Mouse (Mus musculus): ENCODE data around the gene Klf6.

Gene Klf6

DNA sequence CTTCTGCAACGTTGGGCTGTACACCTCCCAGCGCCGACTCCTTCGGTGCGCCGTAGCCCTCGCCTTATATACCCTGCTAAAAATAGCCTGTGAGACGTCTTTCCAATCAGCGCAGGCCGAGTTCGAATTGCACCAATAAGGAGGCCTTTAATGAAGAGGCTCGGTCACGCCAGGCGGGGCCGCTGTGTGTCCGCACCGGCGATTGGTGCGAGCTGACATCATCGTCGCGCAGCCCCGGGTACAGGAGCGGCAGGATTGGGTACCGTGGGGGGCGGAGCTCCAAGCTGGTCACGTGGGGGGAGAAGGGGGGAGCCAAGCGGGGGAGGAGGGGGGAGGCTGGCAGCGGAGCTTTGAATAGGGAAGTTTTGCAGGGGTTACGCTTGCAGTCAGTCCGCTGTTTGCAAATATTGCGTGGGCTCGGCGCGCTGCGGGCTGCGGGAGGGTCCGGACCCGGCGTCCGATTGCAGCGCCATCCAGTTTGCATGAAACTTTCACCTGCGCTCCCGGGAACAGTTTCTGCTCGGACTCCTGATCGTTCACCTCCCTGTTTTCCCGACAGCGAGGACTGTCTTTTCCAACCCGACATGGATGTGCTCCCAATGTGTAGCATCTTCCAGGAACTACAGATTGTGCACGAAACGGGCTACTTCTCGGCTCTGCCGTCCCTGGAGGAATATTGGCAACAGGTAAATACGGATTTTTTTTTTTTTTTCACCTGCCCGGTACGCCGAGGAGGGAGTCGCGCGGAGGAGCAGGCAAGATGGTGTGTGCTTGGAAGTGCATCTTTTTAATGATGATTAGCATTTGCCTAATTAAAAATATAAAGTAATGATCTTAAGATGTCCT, at the start of gene Klf6:
Gene Klf6 (plus strand): TSS at position 326 of the 846 bp plus-strand sequence.
- ATAC-seq (ENCODE audit: insufficient number of reproducible peaks, low FRiP score, low TSS enrichment), result peak; percentile 95

DNA sequence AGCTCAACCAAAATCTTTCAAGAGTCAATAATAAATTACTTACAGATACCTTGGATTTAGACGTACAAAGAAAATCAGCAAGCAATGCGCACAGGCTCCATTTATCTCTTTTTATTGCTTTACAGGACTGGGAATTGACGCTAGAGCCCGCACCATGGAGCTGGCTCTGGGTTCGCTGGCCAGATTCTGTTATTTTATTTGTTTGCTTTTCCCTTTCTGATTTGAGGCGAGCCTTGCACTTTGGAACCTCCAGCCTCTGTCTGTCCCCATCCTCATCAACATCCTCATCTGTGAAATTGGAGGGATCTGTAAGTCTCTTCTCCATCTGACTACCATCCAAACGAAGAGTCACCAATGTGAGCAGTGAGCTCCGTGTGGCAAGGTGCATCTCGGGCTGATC, 47.8 kb upstream of the Klf6 start:
- ATAC-seq (ENCODE audit: insufficient number of reproducible peaks, low FRiP score, low TSS enrichment), result no peak

DNA sequence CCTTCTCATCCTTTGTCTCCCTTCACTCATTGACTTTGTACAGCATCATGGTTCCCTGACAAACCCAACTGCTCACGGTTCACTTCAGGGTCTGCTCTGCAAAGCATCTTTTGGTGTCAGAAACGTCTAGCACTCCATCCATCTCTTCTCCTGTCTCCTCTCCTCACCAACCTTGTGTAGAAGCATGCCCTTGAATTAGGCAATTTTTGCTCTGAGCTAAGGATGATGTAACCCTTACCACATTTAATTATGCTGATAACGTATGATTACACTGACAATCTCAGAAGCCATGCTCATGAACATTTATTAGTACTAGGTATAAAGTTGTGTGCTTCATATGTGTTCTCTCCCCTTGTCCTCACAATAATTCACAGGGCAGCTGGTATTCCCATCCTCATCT, 44.0 kb upstream of the Klf6 start:
- ATAC-seq (ENCODE audit: insufficient number of reproducible peaks, low FRiP score, low TSS enrichment), result no peak

DNA sequence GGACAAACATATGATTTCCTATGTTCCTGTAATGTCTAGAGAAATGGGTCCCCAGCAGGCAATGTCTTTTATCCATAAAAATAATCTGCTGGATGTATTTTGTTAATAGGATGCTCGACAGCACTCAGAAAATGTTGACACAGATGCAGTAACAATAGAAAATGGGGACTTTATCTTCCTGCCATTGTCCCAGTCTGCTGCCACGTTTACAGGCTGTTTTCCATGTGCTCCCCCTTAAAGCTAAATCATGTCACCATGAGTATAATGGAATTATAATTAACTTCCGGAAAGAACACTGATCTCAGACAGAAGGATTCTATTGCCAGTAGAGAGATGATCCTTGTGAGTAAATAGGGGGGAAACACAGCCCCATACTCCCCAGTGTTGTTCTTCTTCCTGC, 42.1 kb upstream of the Klf6 start:
- no peak for ATAC-seq (ENCODE audit: insufficient number of reproducible peaks, low FRiP score, low TSS enrichment)

DNA sequence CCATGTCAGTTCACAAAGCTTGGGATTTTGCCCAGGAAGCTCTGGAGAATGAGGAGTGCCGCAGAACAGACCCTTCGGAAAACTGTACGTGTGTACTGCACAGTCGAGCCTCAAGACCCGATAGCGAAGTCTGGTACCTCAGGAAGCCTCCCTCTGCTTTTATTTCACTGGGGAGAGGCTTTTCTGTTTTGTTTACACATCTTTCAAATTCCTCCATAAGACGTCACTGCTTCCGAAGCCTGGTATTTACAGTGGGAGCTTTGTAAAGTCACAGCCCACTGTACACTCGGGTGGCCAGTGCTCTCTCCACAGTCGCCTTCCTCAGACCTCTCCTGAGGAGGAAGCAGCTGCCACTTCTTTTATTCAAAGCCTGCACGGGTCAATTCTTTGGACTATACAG, 38.7 kb upstream of the Klf6 start:
- ATAC-seq (ENCODE audit: insufficient number of reproducible peaks, low FRiP score, low TSS enrichment), result no peak

DNA sequence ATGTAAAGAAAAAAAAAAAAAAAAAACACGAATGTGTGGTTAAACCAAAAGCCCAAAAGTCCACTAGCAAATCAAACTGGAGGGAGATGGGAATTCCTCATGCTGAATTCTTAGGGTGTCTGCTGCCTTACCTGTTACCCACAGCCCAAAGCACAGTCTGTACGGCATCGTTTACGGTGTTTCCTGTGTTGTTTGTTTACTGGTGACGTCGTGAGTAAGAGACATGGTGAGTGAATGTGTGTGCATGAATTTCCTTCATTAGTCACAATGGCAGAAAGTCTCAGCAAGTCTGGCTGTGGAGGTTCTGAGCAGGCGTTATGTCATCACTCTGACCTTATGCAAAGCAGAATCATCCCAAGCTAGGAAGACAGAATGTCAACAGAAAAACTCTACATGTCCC, 38.1 kb upstream of the Klf6 start:
- ATAC-seq (ENCODE audit: insufficient number of reproducible peaks, low FRiP score, low TSS enrichment), result no peak

DNA sequence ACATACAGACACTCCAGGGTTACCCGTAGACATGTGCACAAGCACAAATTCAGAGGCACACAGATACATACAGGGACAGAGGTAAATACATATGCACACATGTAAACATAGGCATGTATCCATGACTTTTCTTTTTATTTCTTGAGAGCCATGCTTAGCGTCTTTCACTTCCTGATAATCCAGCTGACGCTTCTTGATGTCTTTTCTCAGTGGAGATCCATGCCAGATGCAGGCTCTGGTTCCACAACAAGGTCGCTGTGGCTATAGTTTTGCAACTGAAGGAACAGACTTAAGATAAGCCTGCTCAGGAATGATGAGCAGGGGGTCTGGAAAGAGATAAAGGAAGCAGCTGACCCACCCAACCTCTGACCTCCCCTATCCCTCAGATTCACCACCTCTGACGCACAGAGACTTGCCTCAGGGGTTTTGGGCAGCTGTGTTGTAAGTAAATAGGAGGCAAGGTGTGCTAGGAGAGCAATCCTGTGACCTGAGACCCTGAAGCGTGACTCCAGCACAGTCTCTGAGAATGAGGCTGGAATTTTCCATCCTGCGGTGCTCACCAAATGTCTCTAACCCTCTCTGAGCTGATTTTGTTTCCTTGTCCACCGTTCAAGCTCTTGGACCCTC, 37.0 kb upstream of the Klf6 start:
- ATAC-seq (ENCODE audit: insufficient number of reproducible peaks, low FRiP score, low TSS enrichment), result no peak

DNA sequence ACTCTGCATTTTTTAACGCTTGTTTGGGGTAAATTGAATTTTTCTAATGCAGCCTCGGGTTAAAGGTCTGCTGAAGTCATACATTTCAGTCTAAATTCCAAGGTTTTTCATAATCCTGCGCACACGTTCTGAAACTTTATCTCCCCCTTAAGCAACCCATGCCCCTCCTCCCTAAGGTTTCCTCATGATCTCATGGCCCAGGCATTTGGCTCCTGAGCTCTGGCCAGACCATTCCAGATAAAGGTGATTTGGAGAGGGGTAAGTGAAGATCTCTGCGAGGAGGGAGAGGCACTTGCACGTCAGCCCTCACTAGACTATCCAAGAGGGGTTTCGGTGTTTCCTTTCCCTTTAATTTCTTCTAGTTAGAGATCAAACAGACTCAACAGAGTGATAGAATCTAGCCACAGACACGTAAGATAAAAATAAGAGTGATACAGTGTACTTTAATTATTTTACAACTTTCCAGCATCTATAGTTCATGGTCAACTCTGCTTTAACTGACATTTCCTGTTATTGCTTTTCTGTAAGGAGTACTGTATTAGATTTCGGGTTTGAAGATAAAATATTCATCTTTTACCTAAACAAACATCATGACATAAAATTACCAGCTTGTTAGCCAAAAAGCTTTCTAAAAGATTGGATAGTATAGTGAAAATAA, 35.0 kb upstream of the Klf6 start:
- no peak for ATAC-seq (ENCODE audit: insufficient number of reproducible peaks, low FRiP score, low TSS enrichment)

DNA sequence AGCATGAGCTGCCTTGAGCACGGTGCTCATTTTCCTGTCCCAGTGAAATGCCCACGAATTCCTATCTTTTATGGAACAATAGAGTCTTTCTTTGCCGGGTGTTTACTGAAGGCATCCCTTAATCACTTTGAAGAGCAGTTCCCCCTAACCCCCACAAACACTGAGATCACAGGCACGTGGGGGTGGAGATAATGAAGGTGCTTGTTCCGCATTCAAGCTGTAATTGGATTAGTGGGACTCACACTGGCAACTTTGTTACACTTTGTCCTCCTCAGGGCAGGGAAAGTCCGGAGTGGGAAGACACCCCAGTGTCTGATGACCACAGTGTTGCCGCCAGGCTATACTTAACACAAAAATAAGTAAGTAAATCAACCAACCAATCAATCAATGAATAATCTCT, 29.3 kb upstream of the Klf6 start:
- ATAC-seq (ENCODE audit: insufficient number of reproducible peaks, low FRiP score, low TSS enrichment), result no peak

DNA sequence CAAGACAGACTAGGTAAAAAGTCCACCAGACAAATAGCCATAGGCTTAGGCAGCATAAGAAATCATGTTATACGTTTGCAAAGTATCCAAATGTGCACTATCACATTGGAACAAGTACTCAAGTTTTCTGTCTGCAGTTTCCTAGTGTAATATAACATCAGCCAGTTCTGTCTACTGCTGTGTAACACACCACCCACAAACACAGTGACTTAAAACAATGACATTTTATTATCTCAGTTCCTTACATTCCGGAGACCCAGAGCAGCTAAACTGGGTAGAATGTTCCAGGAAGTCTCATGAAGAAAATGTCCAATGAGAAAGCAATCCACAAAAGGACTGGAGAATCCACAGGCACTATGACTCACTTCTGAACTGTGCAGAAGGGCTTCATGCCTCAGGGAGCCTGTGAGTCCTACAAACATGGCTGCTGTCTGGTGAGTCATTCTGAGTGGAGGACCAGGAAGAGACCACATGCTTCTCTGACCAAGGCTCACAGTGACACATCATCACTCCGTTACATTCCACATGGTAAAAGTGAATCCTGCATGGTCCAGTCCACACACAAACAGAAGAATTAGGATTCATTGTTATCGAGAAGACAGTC, 24.0 kb upstream of the Klf6 start:
- no peak for ATAC-seq (ENCODE audit: insufficient number of reproducible peaks, low FRiP score, low TSS enrichment)

DNA sequence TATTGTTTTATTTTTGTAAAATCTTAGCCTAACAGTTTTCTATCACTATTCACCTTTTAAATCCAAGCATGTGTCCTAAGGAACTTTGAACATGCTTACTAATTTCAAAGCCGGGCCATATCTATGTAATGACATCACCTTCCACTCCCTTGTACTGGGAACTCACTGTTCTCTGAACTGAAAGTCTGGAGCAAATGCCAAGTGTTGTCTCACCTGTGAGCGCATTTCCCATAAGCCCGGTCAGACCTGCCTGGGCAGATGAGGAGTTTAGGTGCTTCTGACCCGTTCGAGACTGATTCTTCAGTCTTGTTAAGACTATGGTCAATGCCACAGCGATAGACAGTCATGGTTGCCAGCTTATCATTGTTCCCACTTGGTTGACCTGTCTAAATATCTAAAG, 19.9 kb upstream of the Klf6 start:
- ATAC-seq (ENCODE audit: insufficient number of reproducible peaks, low FRiP score, low TSS enrichment), result no peak

DNA sequence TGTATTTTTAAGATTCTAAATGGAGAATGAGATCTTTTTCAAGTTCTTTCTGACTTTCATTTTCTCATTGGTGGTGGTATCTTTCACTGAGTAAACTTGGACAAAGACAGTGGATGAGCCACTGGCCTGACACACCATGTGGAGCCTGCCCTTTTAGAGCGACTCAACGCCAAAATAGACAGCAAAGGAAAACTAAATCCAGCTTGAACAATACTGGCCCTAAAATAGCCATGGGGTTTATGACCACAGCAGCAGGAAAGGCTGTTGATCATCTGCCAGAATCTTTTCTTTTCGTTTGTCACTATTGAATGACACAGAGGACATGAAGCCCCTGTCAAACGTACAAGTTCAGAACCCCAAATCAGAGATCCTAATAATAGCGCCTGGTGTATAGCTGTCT, 18.4 kb upstream of the Klf6 start:
- ATAC-seq (ENCODE audit: insufficient number of reproducible peaks, low FRiP score, low TSS enrichment), result no peak

DNA sequence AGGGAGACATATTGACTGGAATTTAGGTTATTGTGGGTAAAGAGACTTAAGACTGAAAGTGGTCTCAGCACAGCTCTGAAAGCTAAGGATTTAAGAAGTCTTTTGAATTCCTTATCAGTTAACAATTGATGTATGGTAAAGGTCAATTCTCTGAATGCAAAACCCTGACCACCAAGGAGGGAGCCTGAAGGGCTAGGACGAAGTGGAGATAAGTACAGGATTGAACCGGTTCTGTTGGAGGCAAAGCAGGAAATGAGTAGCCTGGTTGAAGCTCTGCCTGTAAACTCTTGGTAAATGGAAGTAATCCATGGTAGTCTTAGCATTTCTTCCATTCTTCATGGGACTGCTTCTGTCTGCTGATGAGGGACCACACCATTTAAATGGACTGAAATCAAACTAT, 17.5 kb upstream of the Klf6 start:
- no peak for ATAC-seq (ENCODE audit: insufficient number of reproducible peaks, low FRiP score, low TSS enrichment)

DNA sequence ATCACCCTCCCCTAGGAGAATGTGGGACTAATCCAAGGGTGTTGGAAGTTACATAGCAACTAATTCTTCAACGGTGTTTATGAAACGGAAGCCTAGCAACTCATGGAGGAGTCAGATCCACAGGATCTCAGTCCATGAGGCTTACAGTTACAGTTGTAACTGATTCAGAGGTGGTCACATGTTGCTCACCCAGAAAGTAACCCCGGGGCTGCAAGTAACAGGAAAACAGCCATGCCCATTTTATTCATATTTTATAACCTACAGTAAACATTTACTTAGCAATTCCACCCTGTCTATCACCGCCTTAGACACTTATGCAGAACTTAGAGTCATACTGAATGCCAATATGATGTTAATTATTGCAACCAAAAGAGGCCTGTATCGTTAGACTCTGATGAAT, 16.9 kb upstream of the Klf6 start:
- ATAC-seq (ENCODE audit: insufficient number of reproducible peaks, low FRiP score, low TSS enrichment), result no peak

DNA sequence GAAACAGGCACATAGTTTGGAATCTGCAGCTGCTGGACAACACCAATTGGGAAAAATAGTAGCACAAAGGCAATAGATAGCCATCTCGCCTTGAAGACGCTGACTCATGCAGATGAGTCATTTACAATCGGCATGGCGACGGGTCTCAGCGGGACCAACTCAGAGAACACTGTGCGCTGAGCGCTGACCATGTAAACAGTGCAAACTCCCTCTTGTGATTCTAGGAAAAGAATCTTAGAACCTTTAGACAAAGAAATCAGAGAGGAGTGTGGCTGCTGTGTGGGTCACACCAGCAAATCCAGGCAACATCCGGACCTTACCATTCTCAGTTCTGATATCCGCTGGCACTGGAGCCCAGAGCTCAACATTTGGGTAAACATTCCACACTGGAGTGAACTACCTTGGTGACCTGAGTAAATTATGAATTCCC, 16.1 kb upstream of the Klf6 start:
- no peak; the same call in 1 of the 2 replicates for ATAC-seq (ENCODE audit: insufficient number of reproducible peaks, low FRiP score, low TSS enrichment)

DNA sequence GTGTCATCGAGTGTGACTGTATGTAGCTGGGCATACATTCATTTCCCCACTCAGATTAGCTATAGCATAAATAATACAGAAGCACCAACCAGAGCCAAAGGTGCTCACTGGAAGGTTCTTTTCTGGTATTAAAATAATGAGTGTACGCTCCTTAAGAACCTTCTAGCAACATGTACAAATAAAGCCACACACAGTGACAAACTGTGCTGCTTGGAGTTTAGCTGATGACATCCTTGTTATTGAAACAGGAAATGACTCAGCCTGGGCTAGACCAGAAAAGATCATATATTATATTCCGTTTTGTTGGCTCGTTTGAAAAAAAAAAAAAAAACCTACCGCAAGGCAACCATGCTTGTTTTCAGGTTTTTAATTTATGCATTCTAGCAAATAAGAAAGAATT, 15.7 kb upstream of the Klf6 start:
- no peak for ATAC-seq (ENCODE audit: insufficient number of reproducible peaks, low FRiP score, low TSS enrichment)

DNA sequence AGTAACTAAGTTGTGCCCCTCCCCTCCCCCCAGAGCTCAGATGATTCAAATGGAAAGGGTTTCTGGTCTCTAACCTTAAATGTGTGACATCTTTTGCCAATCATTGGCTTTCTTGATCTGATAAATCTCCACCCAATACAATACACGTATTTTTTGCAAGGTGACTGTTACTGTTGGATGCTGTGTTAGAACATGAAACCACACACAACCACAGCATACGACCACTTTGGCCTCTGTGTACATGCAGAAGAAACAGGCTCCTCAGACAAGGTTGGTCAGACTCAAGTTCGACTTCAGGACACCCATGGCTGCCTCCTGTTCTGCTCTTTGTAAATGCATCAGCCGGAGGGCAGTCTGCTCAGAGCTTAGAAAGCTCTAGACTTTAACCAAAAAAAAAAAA, 14.4 kb upstream of the Klf6 start:
- ATAC-seq (ENCODE audit: insufficient number of reproducible peaks, low FRiP score, low TSS enrichment), result no peak

DNA sequence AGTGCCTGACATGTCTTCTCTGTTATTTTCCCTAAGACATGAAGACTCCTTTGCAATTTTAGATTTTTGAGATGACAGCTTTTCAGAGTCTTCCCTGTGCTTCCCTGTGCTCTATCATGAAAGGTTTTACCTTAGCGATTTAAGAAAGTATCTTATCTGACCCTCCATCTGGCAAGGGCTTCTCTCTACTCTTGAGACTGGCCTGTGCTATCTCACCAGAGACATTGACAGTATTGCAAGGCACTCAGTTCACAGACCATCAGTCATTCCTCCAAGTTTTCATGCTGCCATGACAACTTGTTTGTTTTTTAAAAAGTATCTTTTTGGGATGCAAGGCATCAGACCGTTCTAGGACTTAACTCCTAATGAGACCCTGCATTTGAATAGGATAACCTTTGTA, 13.5 kb upstream of the Klf6 start:
- no peak for ATAC-seq (ENCODE audit: insufficient number of reproducible peaks, low FRiP score, low TSS enrichment)

DNA sequence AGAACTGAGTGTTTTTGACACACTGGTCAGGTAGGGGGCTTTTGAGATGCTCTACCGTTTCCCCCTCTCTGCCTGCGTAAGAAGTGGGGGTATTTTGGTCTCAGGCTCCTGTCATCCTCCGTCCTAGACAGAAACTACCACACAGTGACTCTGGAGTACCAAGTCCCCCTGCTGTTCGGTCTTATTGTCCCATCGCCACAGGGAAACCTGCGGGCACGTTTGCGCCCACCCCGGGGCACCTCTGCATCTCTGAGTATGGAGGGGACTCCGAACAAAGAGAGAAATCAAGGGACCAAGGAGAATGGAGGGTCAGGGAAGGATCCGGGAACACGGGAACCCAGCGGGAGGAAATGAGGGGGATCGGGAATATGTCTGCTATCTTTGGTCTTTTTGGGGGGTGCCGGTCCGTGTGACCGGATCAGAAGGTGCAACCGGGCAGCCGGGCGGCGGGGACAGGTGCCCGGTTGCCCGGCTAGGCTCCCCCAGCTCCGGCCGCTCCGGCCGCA, 578 bp upstream of the Klf6 start:
- peak; percentile 38 for ATAC-seq (ENCODE audit: insufficient number of reproducible peaks, low FRiP score, low TSS enrichment)

DNA sequence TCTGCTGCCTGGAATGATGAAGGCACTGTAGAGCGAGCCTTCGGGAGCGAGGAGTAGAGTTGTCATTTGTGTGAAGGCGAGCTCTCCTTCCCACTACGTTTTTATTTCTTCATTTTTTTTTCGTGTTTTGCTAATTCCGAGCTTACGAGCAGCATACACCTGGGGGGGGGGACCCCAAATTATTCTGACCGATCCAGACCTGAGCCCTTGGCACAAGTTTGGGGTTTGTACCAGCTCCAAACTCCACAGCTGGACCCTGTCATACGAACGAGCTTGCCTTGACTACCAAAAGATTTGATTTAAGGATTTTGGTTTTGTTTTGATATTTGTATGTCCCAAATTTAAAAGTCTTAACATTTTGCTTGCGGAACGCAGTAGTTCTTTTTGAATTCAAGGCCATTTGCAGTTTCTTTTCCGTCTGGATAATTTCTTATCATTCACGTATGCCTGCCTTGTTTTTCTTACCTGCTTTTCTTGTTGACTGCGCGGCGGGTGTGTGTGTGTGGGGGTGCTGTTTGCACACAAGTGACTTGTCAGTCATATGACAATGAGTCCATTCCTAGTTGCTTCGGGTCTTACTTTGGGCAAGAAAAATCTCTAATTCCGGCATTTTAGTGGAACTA, 832 bp downstream of the Klf6 start:
- ATAC-seq (ENCODE audit: insufficient number of reproducible peaks, low FRiP score, low TSS enrichment), result no peak
